Mouse (Mus musculus) brain, embryonic 18.5 days (tissue): Measurements from ENCODE around the gene Cemip2.

ENCODE experiments used
- DNase-seq: peaks from one replicate; pipeline ENCODE4 v3.0.0-alpha.2; 2012; ENCODE audit warnings: low read depth, low spot score

Gene Cemip2

GRCm38 (mm10) chr19:21778147-21778917 is at the start of gene Cemip2:
Gene Cemip2 (plus strand): TSS chr19:21778342.
- DNase-seq: peak; percentile 78

- DNase-seq: no peak
Measured at GRCm38 (mm10) chr19:21728342-21728741, 49.8 kb upstream of the Cemip2 start.

- no peak for DNase-seq
Measured at GRCm38 (mm10) chr19:21731887-21732286, 46.3 kb upstream of the Cemip2 start.

GRCm38 (mm10) chr19:21733176-21733575 is 45.0 kb upstream of the Cemip2 start:
- DNase-seq: no peak

GRCm38 (mm10) chr19:21734112-21734511 is 44.0 kb upstream of the Cemip2 start:
- no peak for DNase-seq

- no peak for DNase-seq
Measured at GRCm38 (mm10) chr19:21737446-21737845, 40.7 kb upstream of the Cemip2 start.

GRCm38 (mm10) chr19:21737881-21738590 is 40.1 kb upstream of the Cemip2 start:
- DNase-seq: no peak

- DNase-seq: no peak
Measured at GRCm38 (mm10) chr19:21738591-21739280, 39.4 kb upstream of the Cemip2 start.

- DNase-seq: peak; percentile 74
Measured at GRCm38 (mm10) chr19:21742138-21742537, 36.0 kb upstream of the Cemip2 start.

GRCm38 (mm10) chr19:21745586-21745985 is 32.6 kb upstream of the Cemip2 start:
- DNase-seq: no peak

- DNase-seq: no peak
Measured at GRCm38 (mm10) chr19:21747356-21747755, 30.8 kb upstream of the Cemip2 start.

- DNase-seq: no peak
Measured at GRCm38 (mm10) chr19:21750154-21750553, 28.0 kb upstream of the Cemip2 start.

- DNase-seq: no peak
Measured at GRCm38 (mm10) chr19:21761676-21762075, 16.5 kb upstream of the Cemip2 start.

- DNase-seq: no peak
Measured at GRCm38 (mm10) chr19:21764013-21764412, 14.1 kb upstream of the Cemip2 start.

- no peak for DNase-seq
Measured at GRCm38 (mm10) chr19:21764738-21765137, 13.4 kb upstream of the Cemip2 start.

- DNase-seq: no peak
Measured at GRCm38 (mm10) chr19:21767500-21768045, 10.6 kb upstream of the Cemip2 start.

GRCm38 (mm10) chr19:21769796-21770195 is 8.3 kb upstream of the Cemip2 start:
- DNase-seq: no peak

GRCm38 (mm10) chr19:21771586-21771985 is 6.6 kb upstream of the Cemip2 start:
- DNase-seq: no peak

- DNase-seq: no peak
Measured at GRCm38 (mm10) chr19:21773621-21774020, 4.5 kb upstream of the Cemip2 start.

GRCm38 (mm10) chr19:21775629-21776028 is 2.5 kb upstream of the Cemip2 start:
- DNase-seq: no peak

- DNase-seq: no peak
Measured at GRCm38 (mm10) chr19:21776671-21777070, 1.5 kb upstream of the Cemip2 start.

- DNase-seq: no peak
Measured at GRCm38 (mm10) chr19:21777171-21777731, 891 bp upstream of the Cemip2 start.
